Mouse (Mus musculus) kidney, adult 2 months (tissue): Measurements from ENCODE around the gene Smg6.

Experiments used
- CTCF ChIP-seq: fragments of 200-500 bp; conservative IDR thresholded peaks from 2 replicates; pipeline ENCODE4 v1.5.1; 2011; ENCODE audit warnings: low read depth, mild to moderate bottlenecking, control low read depth, low read length, moderate library complexity, mixed read lengths; ENCODE audit not compliant: insufficient read depth, insufficient read length
- POLR2A ChIP-seq: fragments of 200-500 bp; IDR thresholded peaks from one replicate; pipeline ENCODE4 v1.6.1; 2011; ENCODE audit warnings: low read depth, low read length, control low read depth

DNA sequence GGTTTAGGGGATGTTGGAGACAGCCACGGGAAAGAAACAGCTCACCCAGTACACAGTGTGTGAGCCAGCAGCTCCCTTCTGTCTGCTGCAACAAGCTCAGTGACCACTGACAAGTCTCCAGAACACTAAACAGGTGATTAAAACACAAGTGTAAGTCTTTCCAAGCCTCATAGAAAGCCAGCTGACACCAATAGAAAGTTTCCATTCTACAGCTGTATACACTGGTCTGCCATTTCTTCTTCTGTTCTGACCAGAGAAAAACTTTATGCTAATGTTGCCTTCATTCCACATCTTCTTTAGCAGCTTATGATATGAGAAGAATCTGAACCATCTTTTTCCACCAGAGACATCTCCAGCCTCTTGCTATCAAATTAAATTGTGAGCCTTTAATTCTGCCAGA is 195.7 kb downstream of the Smg6 start:
- TF ChIP-seq CTCF (no peak), POLR2A (no peak)
